Mouse (Mus musculus) thymus, postnatal 14 days (tissue): Measurements from ENCODE around the gene Olfr418.
"Not testable (repeated sequence)": the region's sequence is repeated elsewhere in the genome, so short reads cannot be mapped to it uniquely, and the experiment has no call there.

Experiments used
- DNase-seq: peaks from one replicate; pipeline ENCODE4 v3.0.0; 2021

Olfr418 gene

DNA sequence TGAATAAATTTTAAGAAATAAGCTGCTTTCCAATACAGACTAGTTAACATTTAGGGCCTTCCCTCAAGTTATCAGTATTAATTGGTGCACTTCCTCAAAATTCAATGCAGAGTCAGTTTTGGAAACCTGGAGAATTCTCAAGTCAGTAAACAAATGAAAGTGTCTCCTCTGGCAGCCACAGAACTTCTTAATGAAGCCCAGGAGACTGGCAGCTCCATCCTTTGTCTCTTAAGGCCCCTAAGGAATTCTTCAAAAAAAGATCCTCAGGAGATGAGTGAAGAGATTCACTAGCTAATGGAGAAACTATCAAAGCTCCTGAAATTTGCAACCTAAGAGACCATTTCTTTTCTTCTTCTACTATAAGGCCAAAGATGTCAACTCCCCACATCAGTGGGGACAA, at the start of gene Olfr418:
Gene Olfr418, plus strand, starts transcription at position 301 of the 400 bp plus-strand sequence.
- no peak for DNase-seq

DNA sequence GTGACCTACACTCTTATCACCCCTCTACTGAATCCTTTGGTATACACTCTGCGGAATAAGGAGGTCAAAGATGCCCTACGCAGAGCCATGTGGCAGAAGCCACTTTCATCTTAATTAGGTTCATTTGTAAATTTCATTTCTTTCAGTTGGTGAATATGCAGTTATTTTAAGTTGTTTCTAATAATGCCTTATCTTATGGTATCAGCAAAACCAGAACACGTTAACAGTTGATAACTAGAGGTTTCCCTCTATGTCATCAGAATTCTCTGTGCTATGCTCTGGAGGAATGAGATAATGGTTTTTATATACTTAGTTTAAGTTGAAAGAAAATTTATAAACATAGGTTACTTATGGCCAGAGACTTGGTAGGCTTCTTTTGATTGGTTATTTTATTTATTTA, 49.3 kb upstream of the Olfr418 start:
- no peak for DNase-seq

DNA sequence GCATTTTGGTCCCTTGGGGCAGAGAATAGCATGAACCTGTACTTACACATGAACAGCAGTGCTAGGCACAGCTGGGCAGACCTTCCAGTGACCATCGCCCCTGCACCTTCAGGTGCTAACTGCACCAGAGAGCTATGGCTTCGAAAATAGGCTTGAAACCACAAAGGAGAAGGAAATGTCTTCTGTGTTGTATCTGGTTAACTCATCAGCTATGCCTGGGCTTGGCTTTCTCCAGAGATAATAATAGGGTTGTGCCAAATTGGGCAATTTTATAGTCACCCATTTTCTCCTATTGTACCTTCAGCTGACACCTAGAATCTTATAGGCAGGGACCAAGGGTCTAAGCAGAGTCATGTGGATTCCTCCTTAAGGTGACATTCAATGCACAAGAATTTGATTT, 38.7 kb upstream of the Olfr418 start, which contains the start of gene Fcer1a:
Gene Fcer1a, minus strand, starts transcription at position 134 of the 400 bp plus-strand sequence.
- no peak for DNase-seq

DNA sequence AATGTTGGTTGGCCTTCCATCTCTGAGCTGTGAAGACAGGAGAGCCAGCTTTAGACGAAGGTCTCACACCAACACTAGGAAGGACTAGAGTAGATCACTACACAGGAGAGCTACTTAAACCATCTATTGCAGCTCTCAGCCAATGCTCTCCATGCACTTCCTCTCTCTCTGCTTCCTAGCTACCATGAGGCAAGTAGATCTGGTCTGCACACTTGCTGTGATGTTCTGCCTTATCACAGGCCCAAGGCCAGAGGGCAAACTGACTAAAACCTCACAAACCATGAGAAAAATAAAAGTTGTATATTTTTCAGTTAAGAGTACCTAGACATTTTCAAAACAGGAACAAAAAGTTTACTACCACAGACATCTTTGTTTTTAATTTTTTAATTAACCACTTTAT, 28.8 kb upstream of the Olfr418 start:
- not testable (repeated sequence) for DNase-seq

DNA sequence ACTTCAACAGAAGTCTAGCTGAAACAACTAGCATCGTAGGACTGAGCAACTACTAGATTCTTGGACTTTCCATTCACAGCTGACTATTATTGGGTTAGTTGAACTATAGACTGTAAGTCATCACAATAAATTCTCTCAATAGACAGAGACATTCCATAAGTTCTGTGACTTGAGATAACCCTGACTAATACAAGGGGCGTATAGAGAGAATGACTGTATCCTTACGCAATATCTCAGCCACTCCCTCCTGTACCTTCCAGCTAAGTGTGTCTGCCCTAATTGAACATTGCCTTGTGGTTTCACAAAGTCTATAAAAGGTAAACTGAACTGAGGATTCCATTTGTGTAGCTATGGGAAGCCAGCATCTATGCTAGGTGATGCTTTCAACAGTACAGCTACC, 15.9 kb upstream of the Olfr418 start:
- DNase-seq: no peak

DNA sequence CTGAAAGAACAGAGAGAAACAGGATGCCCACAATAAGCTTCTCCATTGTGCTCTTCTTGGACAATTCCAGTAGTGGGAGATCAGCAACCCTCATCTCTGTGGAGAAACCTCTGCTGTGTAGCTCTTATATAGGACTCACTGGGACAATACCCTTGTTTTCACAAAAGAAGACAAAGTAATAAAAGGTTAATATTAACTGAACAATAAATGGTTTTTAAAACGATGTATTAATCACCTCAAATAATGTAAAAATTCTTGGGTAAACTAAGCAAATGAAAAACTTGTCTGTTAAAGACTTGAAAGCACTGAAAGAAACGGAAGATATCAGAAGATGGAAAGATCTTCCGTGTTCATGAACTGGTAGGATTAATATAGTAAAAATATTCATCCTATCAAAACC, 11.9 kb downstream of the Olfr418 start, which contains the start of gene Mptx2:
Gene Mptx2, minus strand, starts transcription at position 101 of the 400 bp plus-strand sequence.
- DNase-seq: no peak

DNA sequence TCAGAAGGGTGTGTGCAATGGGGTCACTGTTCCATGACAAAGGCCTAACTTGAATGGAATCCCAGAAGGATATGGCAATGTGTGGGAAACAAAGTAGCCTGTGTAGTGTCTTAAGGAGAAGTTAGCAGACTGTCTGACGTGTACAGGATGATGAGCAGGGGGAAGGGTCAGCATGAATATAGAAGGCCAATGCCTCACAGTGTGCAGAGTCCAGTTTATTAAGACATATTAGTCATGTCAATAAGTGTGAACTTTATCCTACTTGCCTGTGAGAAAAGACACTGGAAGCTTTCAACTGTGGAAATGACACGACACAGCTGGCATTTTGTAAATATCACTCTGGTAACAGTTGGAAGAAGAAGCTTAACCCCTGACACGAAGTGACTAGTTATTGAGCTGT, 37.0 kb downstream of the Olfr418 start:
- DNase-seq: not testable (repeated sequence)

DNA sequence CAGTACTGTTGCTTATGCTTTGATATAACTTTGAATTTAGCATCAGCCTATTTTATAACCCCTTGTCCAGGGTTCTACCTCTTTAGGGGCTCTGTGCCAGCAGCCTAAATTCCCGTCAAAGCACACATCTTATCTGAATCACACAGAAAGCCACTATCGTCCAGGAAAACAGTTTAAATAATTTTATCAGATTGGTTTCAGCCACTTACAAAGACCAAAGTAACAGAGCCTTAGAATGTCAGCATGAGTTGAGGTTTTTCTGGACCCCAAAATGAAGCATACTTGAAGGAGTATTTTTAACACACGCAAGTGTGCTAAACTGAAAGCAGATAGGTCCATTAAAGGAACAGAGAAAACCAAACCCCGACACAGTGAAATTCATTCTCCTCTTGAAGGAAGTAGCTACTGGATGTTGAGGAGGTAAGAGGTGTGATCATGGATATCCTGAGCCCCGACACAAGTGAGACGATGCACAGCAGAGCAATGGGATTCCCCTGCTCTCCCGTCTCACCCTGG, 47.8 kb downstream of the Olfr418 start:
- not testable (repeated sequence) for DNase-seq

DNA sequence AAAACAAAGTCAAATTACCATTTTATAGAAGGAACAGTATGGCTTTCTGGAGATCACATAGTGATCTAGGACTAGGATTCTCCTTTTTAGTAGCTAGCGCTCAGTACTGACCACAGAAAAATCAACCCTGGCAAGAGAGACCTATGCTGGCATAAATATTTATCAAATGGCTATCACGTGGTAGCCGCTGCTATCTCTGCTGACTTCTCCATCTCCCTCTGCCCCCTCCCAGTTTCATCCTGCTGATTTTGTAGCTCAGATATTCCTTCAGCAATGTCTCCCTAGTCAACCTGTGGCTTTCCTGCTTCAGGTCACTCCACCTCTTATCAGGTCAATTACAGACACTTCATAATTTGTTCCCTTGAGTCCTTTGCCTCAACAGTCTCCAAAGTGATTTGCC, 49.9 kb downstream of the Olfr418 start:
- no peak for DNase-seq

DNA sequence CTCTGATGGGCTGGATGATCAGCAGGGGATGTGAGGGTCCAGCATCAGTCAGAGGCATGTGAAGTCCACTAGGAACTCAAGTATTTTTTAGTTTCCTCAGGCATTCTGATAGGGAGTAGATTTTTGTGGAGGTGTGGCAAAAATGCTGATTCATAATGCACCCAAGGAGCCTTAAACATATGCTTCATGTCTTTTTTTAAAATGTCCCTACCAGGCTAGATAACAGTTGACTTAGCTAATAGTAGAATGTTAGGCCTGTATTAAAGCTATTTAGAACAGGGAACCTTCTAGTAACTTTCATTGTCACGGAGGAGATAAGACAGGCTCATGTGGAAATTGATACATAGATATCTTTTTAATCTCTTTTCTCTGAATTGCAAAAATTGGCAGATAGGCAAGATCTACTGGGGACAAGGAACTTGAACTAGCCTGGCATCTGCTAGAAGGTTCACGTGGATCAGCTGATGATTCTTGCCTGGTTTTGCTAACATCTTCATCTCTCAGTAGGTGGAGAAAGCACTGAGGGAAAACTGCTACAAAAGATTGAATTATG, 52.2 kb downstream of the Olfr418 start:
- DNase-seq: no peak

DNA sequence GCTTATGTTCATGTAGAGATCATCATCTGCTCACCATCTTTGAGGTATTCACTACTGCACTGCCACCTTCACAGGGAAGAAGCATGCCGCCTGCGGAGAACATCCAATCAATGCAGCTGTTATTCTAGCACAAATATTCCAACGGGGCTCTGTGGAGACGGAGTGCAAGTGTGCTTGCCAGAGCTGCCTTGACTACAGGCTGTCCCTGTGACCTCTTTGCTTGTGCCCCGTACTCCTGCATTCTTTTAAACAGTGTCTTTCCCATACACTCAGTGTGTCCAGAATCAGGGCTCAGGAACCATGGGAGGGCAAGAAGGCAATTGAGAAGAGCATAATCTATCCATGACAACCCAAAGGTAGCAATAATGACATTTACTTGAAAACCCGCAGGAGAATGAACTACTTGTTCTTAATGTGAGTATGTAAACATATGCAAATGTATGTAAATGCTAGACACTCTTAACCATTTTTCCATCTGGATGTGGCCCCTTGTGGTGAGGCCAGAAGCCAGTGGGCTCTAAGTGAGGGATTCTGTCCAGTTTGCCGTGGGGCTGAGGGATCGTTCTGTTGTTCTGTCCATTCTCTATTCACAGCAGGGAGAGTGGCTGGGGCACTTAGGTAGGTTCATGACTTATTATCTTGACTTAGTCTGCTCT, 55.9 kb downstream of the Olfr418 start:
- no peak for DNase-seq

DNA sequence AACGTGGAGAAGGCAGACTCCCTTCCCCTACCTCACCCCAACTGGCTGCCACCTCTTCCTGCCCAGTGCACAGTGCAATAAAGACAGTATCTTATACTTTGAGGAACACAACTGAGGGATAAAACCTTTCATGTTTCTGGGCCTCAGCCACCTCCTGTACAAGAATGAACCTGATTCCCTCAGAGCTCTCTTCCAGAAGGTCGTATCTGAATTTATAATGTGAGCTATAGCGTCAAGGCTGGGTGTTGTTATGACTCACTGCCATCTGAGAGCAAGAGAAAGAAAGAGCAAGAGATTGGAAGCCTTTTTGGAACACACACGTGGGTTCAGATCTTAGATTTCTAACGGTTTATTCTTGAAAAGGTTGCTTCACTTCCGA, 56.4 kb downstream of the Olfr418 start:
- DNase-seq: no peak
